Mouse (Mus musculus) heart, embryonic 10.5 days (tissue): Measurements from ENCODE around the gene Flt3. TPM values are rescaled to one million over a fixed set of nuclear protein-coding genes. Genes with fewer than 3 reads are reported as not detected.

ENCODE experiments used
- DNase-seq: peaks from one replicate; pipeline ENCODE4 v3.0.0-alpha.2; 2017; ENCODE audit warnings: low spot score
- H3K27ac ChIP-seq: fragments of 300-500 bp; sonication (generic); 2 replicates; pipeline ENCODE4 v1.5.1; 2016; ENCODE audit warnings: mild to moderate bottlenecking
- H3K27me3 ChIP-seq: fragments of 300-500 bp; sonication (generic); 2 replicates; pipeline ENCODE4 v1.6.1; 2016; ENCODE audit warnings: mild to moderate bottlenecking; ENCODE audit not compliant: poor library complexity, insufficient read depth, severe bottlenecking
- H3K36me3 ChIP-seq: fragments of 300-500 bp; sonication (generic); 2 replicates; pipeline ENCODE4 v1.6.1; 2016; ENCODE audit warnings: mild to moderate bottlenecking, moderate library complexity
- H3K4me1 ChIP-seq: fragments of 300-500 bp; sonication (generic); 2 replicates; pipeline ENCODE4 v1.6.1; 2016; ENCODE audit warnings: mild to moderate bottlenecking
- H3K4me3 ChIP-seq: fragments of 300-500 bp; sonication (generic); 2 replicates; pipeline ENCODE4 v1.5.1; 2016; ENCODE audit warnings: mild to moderate bottlenecking, moderate library complexity
- H3K9me3 ChIP-seq: fragments of 300-500 bp; sonication (generic); 2 replicates; pipeline ENCODE4 v1.6.1; 2016; ENCODE audit warnings: mild to moderate bottlenecking, moderate library complexity
- WGBS: fragments of 180-500 bp; shearing (Covaris S2); methylation state at CpG from one replicate; pipeline ENCODE4 v1.1.7; 2016; 5-methylcytosine and 5-hydroxymethylcytosine counted together
- polyA plus RNA-seq: library from polyadenylated mRNA; unstranded; fragments of >200 nt; fragmentation: Nextera tagmentation; extraction: Ambion mirVana; gene quantifications from 2 replicates; pipeline ENCODE4 v1.2.1, GENCODE M21; 2016

Flt3 gene
- polyA plus RNA-seq, 1 experiment from 2014 or later: not detected

- WGBS: under 1% methylated on average over 60 of the region's 68 CpGs
- DNase-seq: peak; percentile 88
- Histone ChIP-seq H3K4me1 (peaks cover 36% of the 10 kb centered on the region), H3K9me3 (no peaks in the 10 kb centered on the region), H3K27me3 (no peaks in the 10 kb centered on the region), H3K36me3 (peaks cover 8% of the 10 kb centered on the region; the same call in 1 of the 2 replicates), H3K27ac (peak overlapping the region; percentile 99), H3K4me3 (peak overlapping the region; percentile 99)
Observed at GRCm38 (mm10) chr5:147430936-147431839, 30.9 kb upstream of the Flt3 start.

- Histone ChIP-seq H3K27me3 (no peaks in the 10 kb centered on the region), H3K4me3 (peak overlapping the region; percentile 99), H3K9me3 (no peaks in the 10 kb centered on the region), H3K4me1 (peaks cover 32% of the 10 kb centered on the region), H3K27ac (peak overlapping the region; percentile 99), H3K36me3 (peaks cover 7% of the 10 kb centered on the region; the same call in 1 of the 2 replicates)
- under 1% methylated on average over 65 of the region's 91 CpGs for WGBS
- peak; percentile 80 for DNase-seq
Observed at GRCm38 (mm10) chr5:147430361-147430935, 30.2 kb upstream of the Flt3 start.

GRCm38 (mm10) chr5:147429535-147430305, 29.4 kb upstream of the Flt3 start, which contains the start of gene Pan3:
Pan3 (plus strand) TSS chr5:147430161.
- Histone ChIP-seq H3K4me1 (peaks cover 24% of the 10 kb centered on the region), H3K36me3 (peaks cover 7% of the 10 kb centered on the region; the same call in 1 of the 2 replicates), H3K9me3 (no peaks in the 10 kb centered on the region), H3K4me3 (peak within 1 kb of the TSS; percentile 99), H3K27me3 (no peaks in the 10 kb centered on the region), H3K27ac (peak within 1 kb of the TSS; percentile 99)
- WGBS: under 1% methylated on average over 45 of the region's 51 CpGs
- DNase-seq: peak; percentile 97

GRCm38 (mm10) chr5:147426048-147426805, 25.9 kb upstream of the Flt3 start:
- Histone ChIP-seq H3K27ac (no peak overlapping the region), H3K36me3 (no peaks in the 10 kb centered on the region), H3K4me1 (0 out of 2 replicates have a peak, but pooled peaks cover 6% of the 10 kb centered on the region), H3K27me3 (no peaks in the 10 kb centered on the region), H3K4me3 (no peak overlapping the region), H3K9me3 (no peaks in the 10 kb centered on the region)
- 69% methylated on average over 4 of the region's 4 CpGs for WGBS
- no peak for DNase-seq

- no peak for DNase-seq
Observed at GRCm38 (mm10) chr5:147423612-147424011, 23.3 kb upstream of the Flt3 start.

GRCm38 (mm10) chr5:147418394-147419121, 18.3 kb upstream of the Flt3 start:
- Histone ChIP-seq H3K27me3 (no peaks in the 10 kb centered on the region), H3K36me3 (no peaks in the 10 kb centered on the region), H3K27ac (0 out of 2 replicates have a peak overlapping the region, but pooled peaks have one; percentile 16), H3K4me3 (0 out of 2 replicates have a peak overlapping the region, but pooled peaks have one; percentile 22), H3K4me1 (no peaks in the 10 kb centered on the region; the same call in 1 of the 2 replicates), H3K9me3 (no peaks in the 10 kb centered on the region)
- 29% methylated on average over 10 of the region's 10 CpGs for WGBS
- no peak for DNase-seq

More at GRCm38 (mm10) chr5:147423612-147424011, 23.3 kb upstream of the Flt3 start:
- H3K4me3 ChIP-seq: no peak overlapping the region
- H3K9me3 ChIP-seq: no peaks in the 10 kb centered on the region
- H3K27ac ChIP-seq: no peak overlapping the region
- 32% methylated on average over 6 of the region's 6 CpGs for WGBS
- no peaks in the 10 kb centered on the region for H3K4me1 ChIP-seq
- H3K27me3 ChIP-seq: no peaks in the 10 kb centered on the region
- no peaks in the 10 kb centered on the region for H3K36me3 ChIP-seq

- DNase-seq: no peak
- Histone ChIP-seq H3K27me3 (no peaks in the 10 kb centered on the region), H3K4me1 (no peaks in the 10 kb centered on the region; the same call in 1 of the 2 replicates), H3K36me3 (no peaks in the 10 kb centered on the region), H3K4me3 (no peak overlapping the region), H3K9me3 (no peaks in the 10 kb centered on the region), H3K27ac (no peak overlapping the region)
- 67% methylated on average over 1 of the region's 1 CpGs for WGBS
Observed at GRCm38 (mm10) chr5:147417986-147418385, 17.7 kb upstream of the Flt3 start.

GRCm38 (mm10) chr5:147410585-147410984, 10.3 kb upstream of the Flt3 start:
- no peak overlapping the region for H3K4me3 ChIP-seq
- H3K9me3 ChIP-seq: no peaks in the 10 kb centered on the region
- H3K27ac ChIP-seq: no peak overlapping the region
- H3K36me3 ChIP-seq: no peaks in the 10 kb centered on the region
- 76% methylated on average over 6 of the region's 6 CpGs for WGBS
- H3K4me1 ChIP-seq: no peaks in the 10 kb centered on the region
- DNase-seq: no peak
- H3K27me3 ChIP-seq: no peaks in the 10 kb centered on the region

GRCm38 (mm10) chr5:147408731-147409130, 8.4 kb upstream of the Flt3 start:
- DNase-seq: no peak
- Histone ChIP-seq H3K27me3 (no peaks in the 10 kb centered on the region), H3K4me3 (peak overlapping the region; percentile 45), H3K27ac (no peak overlapping the region), H3K4me1 (no peaks in the 10 kb centered on the region), H3K9me3 (no peaks in the 10 kb centered on the region), H3K36me3 (no peaks in the 10 kb centered on the region)
- WGBS: 37% methylated on average over 29 of the region's 29 CpGs

- H3K4me3 ChIP-seq: no peak overlapping the region
- no peak overlapping the region for H3K27ac ChIP-seq
- 74% methylated on average over 5 of the region's 5 CpGs for whole genome bisulfite sequencing
- peaks cover 1% of the 10 kb centered on the region for H3K4me1 ChIP-seq
- DNase-seq: no peak
- H3K9me3 ChIP-seq: no peaks in the 10 kb centered on the region
- H3K36me3 ChIP-seq: no peaks in the 10 kb centered on the region
- H3K27me3 ChIP-seq: peaks cover 14% of the 10 kb centered on the region
Observed at GRCm38 (mm10) chr5:147406135-147406534, 5.8 kb upstream of the Flt3 start.

- Histone ChIP-seq H3K9me3 (no peaks in the 10 kb centered on the region), H3K27me3 (peaks cover 50% of the 10 kb centered on the region)
- no peak for DNase-seq
Observed at GRCm38 (mm10) chr5:147402505-147402904, 2.2 kb upstream of the Flt3 start.

More at GRCm38 (mm10) chr5:147402505-147402904, 2.2 kb upstream of the Flt3 start:
- 23% methylated on average over 5 of the region's 5 CpGs for WGBS
- Histone ChIP-seq H3K4me3 (no peak overlapping the region), H3K27ac (no peak overlapping the region), H3K36me3 (no peaks in the 10 kb centered on the region), H3K4me1 (peaks cover 13% of the 10 kb centered on the region)
